Mouse (Mus musculus): ENCODE results near the gene Gmpr.

The Gmpr gene

DNA sequence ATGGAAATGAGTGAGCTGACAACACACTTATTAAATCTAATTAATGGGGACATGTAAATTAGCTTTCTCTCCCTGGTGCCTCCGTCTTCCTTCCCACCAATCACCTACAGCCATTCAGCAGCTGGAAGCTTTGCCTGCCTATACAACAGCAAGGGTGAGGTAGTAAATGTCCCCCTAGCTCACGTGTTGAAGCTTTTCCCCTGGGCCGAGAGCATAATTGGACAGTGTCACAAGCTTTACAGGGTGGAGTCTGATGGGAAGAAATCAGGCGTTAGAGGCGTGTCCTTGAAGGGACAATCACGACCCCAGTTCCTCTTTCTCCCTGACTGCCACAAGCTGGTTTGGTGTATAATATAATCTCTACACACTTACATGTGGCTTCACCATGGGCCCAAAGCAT lies 93.2 kb downstream of the Gmpr start:
- no peak for DNase-seq (ENCODE audit: low read depth, low spot score)

Data from telencephalon, adult 2 months (tissue).